Mouse (Mus musculus): ENCODE measurements at regions not wholly inside any gene's neighbourhood (a gene's known extent, or its start where the extent isn't known, plus 50 kb on each side); places are given as distances from the start of the nearest gene placed in this dataset.
A peak's percentile ranks its signal among the peaks of the same experiment; 100 is the strongest.

- no peaks in the 10 kb centered on the region for H3K36me3 ChIP-seq (ENCODE audit: control insufficient read depth, insufficient read depth, low read length)
- H3K4me3 ChIP-seq (ENCODE audit: low read depth, low read length): no peak overlapping the region
- H3K4me1 ChIP-seq (ENCODE audit: control insufficient read depth, insufficient read depth, low read length): no peaks in the 10 kb centered on the region
- H3K27me3 ChIP-seq (ENCODE audit: control insufficient read depth, insufficient read depth, low read length): no peaks in the 10 kb centered on the region
- no peaks in the 10 kb centered on the region; the same call in 1 of the 2 replicates for H3K9me3 ChIP-seq (ENCODE audit: control insufficient read depth, low read length)
- ATAC-seq (ENCODE audit: insufficient number of reproducible peaks, low FRiP score, low TSS enrichment, low read depth) (no peak), DNase-seq (ENCODE audit: low spot score) (no peak)
- no peak overlapping the region for H3K27ac ChIP-seq (replicated peaks; ENCODE audit: low read depth, low read length)
- H3K4me2 ChIP-seq (ENCODE audit: low read depth, severe bottlenecking): no peak overlapping the region
- 78% methylated on average over 1 of the region's 1 CpGs for WGBS
- H3K9ac ChIP-seq (ENCODE audit: low read length): no peak overlapping the region
Measured at GRCm38 (mm10) chr4:71363761-71364160, 394.0 kb downstream of the Gm11232 start.

DNA sequence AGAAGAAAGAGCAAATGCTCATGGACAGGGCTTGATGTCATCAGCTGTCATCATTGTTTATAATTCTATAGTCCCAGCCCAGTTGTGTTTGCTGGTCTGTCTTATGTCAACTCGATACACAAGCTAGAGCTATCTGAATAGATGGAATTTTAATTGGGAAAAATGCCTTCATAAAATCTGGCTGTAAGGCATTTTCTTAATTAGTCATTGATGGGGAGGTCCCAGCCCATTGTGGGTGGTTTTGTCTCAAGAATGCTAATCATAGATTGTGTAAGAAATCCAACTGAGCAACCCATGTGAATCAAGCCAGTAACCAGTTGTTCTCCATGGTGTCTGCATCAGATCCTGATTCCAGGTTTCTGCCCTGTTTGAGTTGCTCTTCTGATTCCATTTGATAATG lies 400.1 kb downstream of the Gm11232 start:
- no peaks in the 10 kb centered on the region for H3K4me1 ChIP-seq (ENCODE audit: control insufficient read depth, insufficient read depth, low read length)
- no peak overlapping the region for H3K4me3 ChIP-seq (ENCODE audit: low read depth, low read length)
- no peak overlapping the region for H3K4me2 ChIP-seq (ENCODE audit: low read depth, severe bottlenecking)
- 69% methylated on average over 1 of the region's 1 CpGs for WGBS
- H3K27ac ChIP-seq (replicated peaks; ENCODE audit: low read depth, low read length): no peak overlapping the region
- H3K9ac ChIP-seq (ENCODE audit: low read length): no peak overlapping the region
- H3K36me3 ChIP-seq (ENCODE audit: control insufficient read depth, insufficient read depth, low read length): no peaks in the 10 kb centered on the region
- H3K27me3 ChIP-seq (ENCODE audit: control insufficient read depth, insufficient read depth, low read length): no peaks in the 10 kb centered on the region
- ATAC-seq (ENCODE audit: insufficient number of reproducible peaks, low FRiP score, low TSS enrichment, low read depth) (no peak), DNase-seq (ENCODE audit: low spot score) (no peak)
- H3K9me3 ChIP-seq (ENCODE audit: control insufficient read depth, low read length): no peaks in the 10 kb centered on the region; the same call in 1 of the 2 replicates

- Histone ChIP-seq H3K36me3 (ENCODE audit: control insufficient read depth, insufficient read depth, low read length) (no peaks in the 10 kb centered on the region), H3K27ac (replicated peaks; ENCODE audit: low read depth, low read length) (no peak overlapping the region), H3K9ac (ENCODE audit: low read length) (no peak overlapping the region), H3K4me3 (ENCODE audit: low read depth, low read length) (no peak overlapping the region), H3K4me1 (ENCODE audit: control insufficient read depth, insufficient read depth, low read length) (no peaks in the 10 kb centered on the region), H3K9me3 (ENCODE audit: control insufficient read depth, low read length) (no peaks in the 10 kb centered on the region; the same call in 1 of the 2 replicates), H3K4me2 (ENCODE audit: low read depth, severe bottlenecking) (no peak overlapping the region), H3K27me3 (ENCODE audit: control insufficient read depth, insufficient read depth, low read length) (no peaks in the 10 kb centered on the region)
- ATAC-seq (ENCODE audit: insufficient number of reproducible peaks, low FRiP score, low TSS enrichment, low read depth) (no peak), DNase-seq (ENCODE audit: low spot score) (no peak)
- 82% methylated on average over 1 of the region's 1 CpGs for WGBS
Measured at GRCm38 (mm10) chr4:71356714-71357113, 401.1 kb downstream of the Gm11232 start.

GRCm38 (mm10) chr4:71356310-71356709 lies 401.5 kb downstream of the Gm11232 start:
- 77% methylated on average over 1 of the region's 1 CpGs for WGBS
- no peak for ATAC-seq (ENCODE audit: insufficient number of reproducible peaks, low FRiP score, low TSS enrichment, low read depth)
- H3K36me3 ChIP-seq (ENCODE audit: control insufficient read depth, insufficient read depth, low read length): no peaks in the 10 kb centered on the region
- H3K4me1 ChIP-seq (ENCODE audit: control insufficient read depth, insufficient read depth, low read length): no peaks in the 10 kb centered on the region
- H3K27ac ChIP-seq (replicated peaks; ENCODE audit: low read depth, low read length): no peak overlapping the region
- no peaks in the 10 kb centered on the region for H3K27me3 ChIP-seq (ENCODE audit: control insufficient read depth, insufficient read depth, low read length)
- H3K4me2 ChIP-seq (ENCODE audit: low read depth, severe bottlenecking): no peak overlapping the region
- DNase-seq (ENCODE audit: low spot score): no peak
- no peaks in the 10 kb centered on the region; the same call in 1 of the 2 replicates for H3K9me3 ChIP-seq (ENCODE audit: control insufficient read depth, low read length)
- no peak overlapping the region for H3K4me3 ChIP-seq (ENCODE audit: low read depth, low read length)
- no peak overlapping the region for H3K9ac ChIP-seq (ENCODE audit: low read length)

- no peak for ATAC-seq (ENCODE audit: insufficient number of reproducible peaks, low FRiP score, low TSS enrichment, low read depth)
Measured at GRCm38 (mm10) chr4:71351880-71352279, 405.9 kb downstream of the Gm11232 start.

DNA sequence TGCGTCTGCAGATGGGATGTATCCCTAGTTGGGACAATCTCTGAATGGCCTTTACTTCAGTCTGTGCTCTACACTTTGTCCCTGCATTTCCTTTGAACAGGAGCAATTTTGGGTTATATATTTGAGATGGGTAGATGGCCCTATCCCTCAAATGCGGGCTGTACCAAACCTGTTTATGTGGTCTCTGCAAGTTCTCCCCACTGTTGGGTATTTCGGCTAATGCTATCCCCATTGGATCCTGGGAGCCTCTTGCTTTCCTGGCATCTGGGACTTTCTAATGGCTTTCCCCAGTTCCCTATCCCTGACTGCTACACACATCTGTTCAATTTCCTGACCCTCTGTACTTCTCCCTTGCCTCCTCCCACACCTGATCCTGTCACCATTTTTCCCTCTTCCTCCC lies 414.7 kb downstream of the Gm11232 start:
- H3K9me3 ChIP-seq (ENCODE audit: control insufficient read depth, low read length): no peaks in the 10 kb centered on the region
- WGBS: 96% methylated on average over 3 of the region's 3 CpGs
- no peaks in the 10 kb centered on the region for H3K36me3 ChIP-seq (ENCODE audit: control insufficient read depth, insufficient read depth, low read length)
- no peak overlapping the region for H3K27ac ChIP-seq (replicated peaks; ENCODE audit: low read depth, low read length)
- no peak overlapping the region for H3K4me2 ChIP-seq (ENCODE audit: low read depth, severe bottlenecking)
- H3K4me3 ChIP-seq (ENCODE audit: low read depth, low read length): no peak overlapping the region
- ATAC-seq (ENCODE audit: insufficient number of reproducible peaks, low FRiP score, low TSS enrichment, low read depth) (no peak), DNase-seq (ENCODE audit: low spot score) (no peak)
- H3K9ac ChIP-seq (ENCODE audit: low read length): no peak overlapping the region
- no peaks in the 10 kb centered on the region for H3K27me3 ChIP-seq (ENCODE audit: control insufficient read depth, insufficient read depth, low read length)
- no peaks in the 10 kb centered on the region for H3K4me1 ChIP-seq (ENCODE audit: control insufficient read depth, insufficient read depth, low read length)

More at GRCm38 (mm10) chr4:71351880-71352279, 405.9 kb downstream of the Gm11232 start:
- Histone ChIP-seq H3K4me3 (ENCODE audit: low read depth, low read length) (no peak overlapping the region), H3K9ac (ENCODE audit: low read length) (no peak overlapping the region), H3K27me3 (ENCODE audit: control insufficient read depth, insufficient read depth, low read length) (no peaks in the 10 kb centered on the region), H3K36me3 (ENCODE audit: control insufficient read depth, insufficient read depth, low read length) (no peaks in the 10 kb centered on the region), H3K9me3 (ENCODE audit: control insufficient read depth, low read length) (no peaks in the 10 kb centered on the region), H3K27ac (replicated peaks; ENCODE audit: low read depth, low read length) (no peak overlapping the region), H3K4me1 (ENCODE audit: control insufficient read depth, insufficient read depth, low read length) (no peaks in the 10 kb centered on the region), H3K4me2 (ENCODE audit: low read depth, severe bottlenecking) (no peak overlapping the region)
- WGBS: 90% methylated on average over 2 of the region's 2 CpGs
- DNase-seq (ENCODE audit: low spot score): no peak

- H3K9me3 ChIP-seq (ENCODE audit: control insufficient read depth, low read length): no peaks in the 10 kb centered on the region
- H3K27ac ChIP-seq (replicated peaks; ENCODE audit: low read depth, low read length): no peak overlapping the region
- WGBS: 64% methylated on average over 1 of the region's 1 CpGs
- no peaks in the 10 kb centered on the region for H3K36me3 ChIP-seq (ENCODE audit: control insufficient read depth, insufficient read depth, low read length)
- no peak overlapping the region for H3K4me2 ChIP-seq (ENCODE audit: low read depth, severe bottlenecking)
- DNase-seq (ENCODE audit: low spot score) (no peak), ATAC-seq (ENCODE audit: insufficient number of reproducible peaks, low FRiP score, low TSS enrichment, low read depth) (no peak)
- no peaks in the 10 kb centered on the region for H3K4me1 ChIP-seq (ENCODE audit: control insufficient read depth, insufficient read depth, low read length)
- H3K4me3 ChIP-seq (ENCODE audit: low read depth, low read length): no peak overlapping the region
- H3K9ac ChIP-seq (ENCODE audit: low read length): no peak overlapping the region
- no peaks in the 10 kb centered on the region for H3K27me3 ChIP-seq (ENCODE audit: control insufficient read depth, insufficient read depth, low read length)
Measured at GRCm38 (mm10) chr4:71338582-71338981, 419.2 kb downstream of the Gm11232 start.

DNA sequence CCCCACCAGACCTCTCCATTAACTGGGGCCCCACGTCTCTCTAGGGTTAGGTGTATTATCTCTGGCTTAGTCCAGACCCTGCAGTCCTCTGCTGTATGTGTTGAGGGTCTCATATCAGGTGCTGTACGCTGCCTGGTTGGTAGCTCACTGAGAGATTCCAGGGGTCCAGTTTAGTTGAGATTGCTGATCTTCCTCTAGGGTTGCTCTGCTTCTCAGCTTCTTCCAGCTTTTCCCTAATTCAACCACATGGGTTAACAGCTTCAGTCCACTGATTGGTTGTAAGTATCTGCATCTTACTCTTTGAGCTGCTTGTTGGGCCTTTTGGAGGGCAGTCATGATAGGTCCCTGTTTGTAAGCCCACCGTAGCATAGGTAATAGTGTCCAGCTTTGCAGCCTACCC lies 425.1 kb downstream of the Gm11232 start:
- no peak overlapping the region for H3K27ac ChIP-seq (replicated peaks; ENCODE audit: low read depth, low read length)
- no peak overlapping the region for H3K9ac ChIP-seq (ENCODE audit: low read length)
- no peak for DNase-seq (ENCODE audit: low spot score)
- no peak for ATAC-seq (ENCODE audit: insufficient number of reproducible peaks, low FRiP score, low TSS enrichment, low read depth)
- no peaks in the 10 kb centered on the region for H3K36me3 ChIP-seq (ENCODE audit: control insufficient read depth, insufficient read depth, low read length)
- H3K4me3 ChIP-seq (ENCODE audit: low read depth, low read length): no peak overlapping the region
- no peak overlapping the region for H3K4me2 ChIP-seq (ENCODE audit: low read depth, severe bottlenecking)
- no peaks in the 10 kb centered on the region for H3K9me3 ChIP-seq (ENCODE audit: control insufficient read depth, low read length)
- WGBS: 85% methylated on average over 3 of the region's 3 CpGs
- no peaks in the 10 kb centered on the region for H3K27me3 ChIP-seq (ENCODE audit: control insufficient read depth, insufficient read depth, low read length)
- no peaks in the 10 kb centered on the region for H3K4me1 ChIP-seq (ENCODE audit: control insufficient read depth, insufficient read depth, low read length)

DNA sequence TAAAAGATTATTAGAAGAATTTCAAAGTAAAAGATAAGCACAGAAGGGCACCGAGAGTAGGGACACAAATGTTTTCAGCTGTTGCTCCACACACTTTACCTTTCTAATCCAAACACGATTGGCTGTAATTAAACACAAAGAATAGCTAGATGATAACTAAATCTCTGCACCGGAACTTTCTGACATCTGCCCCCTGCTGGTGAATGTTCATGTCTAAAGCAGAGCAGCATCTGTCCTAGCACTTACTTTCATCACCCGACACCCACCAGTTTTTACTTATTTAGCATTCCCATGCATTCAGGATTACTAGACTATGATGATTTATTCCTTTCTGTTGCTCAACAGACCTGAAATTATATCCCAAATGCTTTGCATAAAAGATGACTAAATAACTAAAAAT lies 425.7 kb downstream of the Gm11232 start:
- H3K4me3 ChIP-seq (ENCODE audit: low read depth, low read length): no peak overlapping the region
- H3K9me3 ChIP-seq (ENCODE audit: control insufficient read depth, low read length): no peaks in the 10 kb centered on the region
- no peaks in the 10 kb centered on the region for H3K27me3 ChIP-seq (ENCODE audit: control insufficient read depth, insufficient read depth, low read length)
- DNase-seq (ENCODE audit: low spot score) (peak; percentile 34), ATAC-seq (ENCODE audit: insufficient number of reproducible peaks, low FRiP score, low TSS enrichment, low read depth) (no peak)
- H3K27ac ChIP-seq (replicated peaks; ENCODE audit: low read depth, low read length): no peak overlapping the region
- H3K4me1 ChIP-seq (ENCODE audit: control insufficient read depth, insufficient read depth, low read length): no peaks in the 10 kb centered on the region
- H3K9ac ChIP-seq (ENCODE audit: low read length): no peak overlapping the region
- WGBS: 82% methylated on average over 4 of the region's 4 CpGs
- no peak overlapping the region for H3K4me2 ChIP-seq (ENCODE audit: low read depth, severe bottlenecking)
- no peaks in the 10 kb centered on the region for H3K36me3 ChIP-seq (ENCODE audit: control insufficient read depth, insufficient read depth, low read length)
